Mouse (Mus musculus): Measurements from ENCODE around the gene Ddrgk1.
A peak's percentile ranks its signal among the peaks of the same experiment; 100 is the strongest.

The Ddrgk1 gene

DNA sequence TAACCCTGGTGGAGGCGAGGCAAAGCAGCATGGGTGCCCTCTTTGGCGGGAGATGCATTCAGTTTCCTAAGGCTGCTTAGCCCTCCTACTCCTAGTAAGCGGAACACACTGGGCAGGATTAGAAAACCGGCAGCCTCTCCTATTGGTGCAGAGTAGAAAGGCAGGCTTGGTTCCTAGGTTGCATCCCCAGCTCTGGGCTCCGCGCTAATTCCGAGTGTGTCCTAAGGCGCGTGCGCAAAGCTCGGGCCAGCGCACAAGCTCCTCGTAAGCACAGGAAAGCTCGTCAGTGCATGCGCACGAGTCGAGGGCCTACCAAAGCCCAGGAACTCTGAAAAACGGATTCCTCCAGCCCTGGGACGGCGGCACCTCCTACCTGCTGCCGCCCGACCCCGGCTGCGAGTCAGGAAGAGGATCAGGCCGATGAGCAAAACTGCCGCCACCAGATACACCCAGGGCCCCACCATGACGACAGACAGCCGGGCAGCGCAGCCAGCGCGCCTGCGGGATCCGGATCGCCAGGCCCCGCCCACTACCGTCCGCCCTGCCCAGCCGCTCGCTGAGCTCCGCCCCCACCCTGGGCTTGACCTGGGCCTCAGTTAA lies at the start of gene Ddrgk1:
Ddrgk1 (minus strand) TSS at position 558 of the 600 bp plus-strand sequence.
- DNase-seq (ENCODE audit: low read depth, low spot score) = peak; percentile 98

DNA sequence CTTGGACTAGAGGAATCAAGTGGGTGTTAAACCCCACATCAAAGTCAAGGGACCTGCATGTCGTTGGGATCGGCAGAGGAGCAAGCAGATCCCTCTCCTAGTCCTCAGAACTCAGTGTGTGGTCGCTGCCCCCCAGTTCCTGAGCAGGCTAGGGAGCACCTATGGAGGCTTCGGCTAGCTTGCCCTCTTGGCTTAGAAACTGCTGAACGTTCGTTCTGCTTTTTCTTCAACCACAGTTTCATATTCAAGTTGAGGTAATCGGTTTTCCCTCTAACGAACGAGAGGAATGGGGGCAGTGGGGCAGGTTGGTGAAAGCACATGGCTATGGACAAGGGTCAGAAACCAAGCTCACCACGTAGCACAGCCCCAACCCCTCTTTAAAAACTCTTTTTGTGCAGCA lies 42.6 kb upstream of the Ddrgk1 start:
- DNase-seq (ENCODE audit: low read depth, low spot score) = no peak

DNA sequence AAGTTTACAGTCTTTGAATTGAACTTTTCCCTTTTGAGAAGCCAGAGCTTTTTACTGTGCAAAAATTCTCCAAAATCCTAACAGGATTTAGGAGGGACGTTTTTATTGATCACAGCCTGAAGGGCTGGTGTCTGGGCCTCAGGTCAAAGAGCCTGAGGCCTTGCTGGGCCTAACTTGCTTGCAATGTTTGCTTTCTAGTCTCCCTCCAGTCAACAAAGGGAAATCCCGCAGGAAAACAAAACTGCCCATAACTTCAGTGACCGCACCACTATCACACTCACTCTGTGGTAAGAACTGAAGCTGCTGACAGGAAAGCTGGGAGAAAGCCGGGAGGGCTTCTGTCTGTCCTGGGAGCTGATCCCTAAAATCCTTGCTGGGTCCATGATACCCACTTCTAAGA lies 42.1 kb upstream of the Ddrgk1 start:
- no peak for DNase-seq (ENCODE audit: low read depth, low spot score)

DNA sequence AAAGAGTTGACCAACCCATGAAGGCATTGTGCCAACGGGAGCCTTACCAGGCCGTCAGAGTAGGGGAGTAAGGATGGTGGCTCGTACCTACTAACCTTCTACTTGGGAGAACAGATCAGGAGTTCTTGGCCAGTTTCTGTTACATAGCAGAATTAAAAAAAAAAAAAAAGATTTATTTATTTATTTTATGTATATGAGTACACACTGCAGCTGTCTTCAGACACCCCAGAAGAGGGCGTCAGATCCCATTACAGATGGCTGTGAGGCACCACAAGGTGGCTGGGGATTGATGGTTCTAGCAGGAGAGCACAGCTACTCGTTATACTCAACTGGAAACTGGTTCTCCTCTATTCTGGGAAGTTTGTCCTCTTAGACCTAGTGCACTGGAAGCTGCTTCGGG lies 40.7 kb upstream of the Ddrgk1 start:
- no peak for DNase-seq (ENCODE audit: low read depth, low spot score)

DNA sequence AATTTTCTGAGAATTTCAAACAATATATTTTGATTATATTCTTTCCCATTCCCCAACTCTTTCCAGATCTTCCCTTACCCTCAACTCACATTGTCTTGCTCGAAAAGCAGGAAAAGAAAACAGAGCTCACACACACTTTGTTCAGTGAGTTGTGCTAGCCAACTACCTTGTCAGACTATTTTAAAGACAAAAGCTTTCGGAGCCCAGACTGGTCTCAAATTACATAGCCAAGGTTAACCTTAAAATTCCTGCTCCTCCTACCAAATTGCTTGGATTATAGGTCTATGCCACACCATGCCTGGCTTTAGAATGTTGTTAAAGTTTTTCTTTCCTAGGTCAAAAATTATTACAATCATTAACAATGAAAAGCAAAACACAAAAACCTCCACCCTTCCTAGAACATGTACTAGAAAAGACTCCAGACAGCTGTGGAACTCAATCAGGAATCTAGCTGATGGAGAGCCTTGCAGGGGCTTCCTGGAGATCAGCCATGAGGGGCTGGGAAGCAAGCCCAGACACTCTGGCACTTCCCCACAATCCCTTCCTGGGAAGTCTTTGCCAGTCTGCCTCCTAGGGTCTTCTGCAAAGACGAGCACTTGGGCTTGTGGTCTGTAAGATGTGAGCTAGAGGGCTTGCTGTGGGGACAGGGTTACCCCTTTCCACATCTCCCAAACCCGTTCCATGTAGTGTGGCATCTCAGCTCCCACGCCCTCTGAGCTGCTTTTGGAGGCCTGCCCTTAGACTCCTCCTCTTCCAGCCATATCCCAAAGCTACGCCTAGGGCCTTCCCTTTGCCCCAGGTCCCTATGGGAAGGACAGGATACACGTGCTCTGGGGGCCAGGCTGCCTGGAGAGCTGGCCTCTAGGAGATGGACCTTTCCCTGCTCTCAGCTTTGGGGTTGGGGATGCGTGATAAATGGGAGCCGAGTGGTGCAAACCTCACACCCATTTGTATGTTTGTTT lies 39.9 kb upstream of the Ddrgk1 start:
- DNase-seq (ENCODE audit: low read depth, low spot score) = no peak

DNA sequence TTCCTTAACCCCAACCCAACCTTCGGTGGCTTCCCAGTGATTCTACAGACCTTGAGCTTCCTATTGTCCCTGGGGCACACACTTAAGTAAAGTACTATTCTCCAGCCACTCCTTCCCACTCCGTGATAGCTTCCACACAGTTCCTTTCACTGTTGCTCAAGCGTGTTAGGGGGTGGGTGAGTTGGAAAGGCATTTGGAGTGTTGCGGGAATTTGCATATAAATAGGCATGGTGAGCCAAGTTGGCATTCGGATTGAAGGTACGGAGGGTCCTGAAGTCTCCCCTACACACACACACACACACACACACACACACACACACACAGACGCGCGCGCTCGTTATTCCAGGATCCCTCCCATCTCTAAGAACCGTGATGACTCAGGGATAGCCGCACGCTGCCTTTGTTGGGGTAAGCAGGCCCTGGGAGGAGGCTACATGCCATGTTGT lies 33.4 kb upstream of the Ddrgk1 start:
- DNase-seq (ENCODE audit: low read depth, low spot score) = peak; percentile 79

DNA sequence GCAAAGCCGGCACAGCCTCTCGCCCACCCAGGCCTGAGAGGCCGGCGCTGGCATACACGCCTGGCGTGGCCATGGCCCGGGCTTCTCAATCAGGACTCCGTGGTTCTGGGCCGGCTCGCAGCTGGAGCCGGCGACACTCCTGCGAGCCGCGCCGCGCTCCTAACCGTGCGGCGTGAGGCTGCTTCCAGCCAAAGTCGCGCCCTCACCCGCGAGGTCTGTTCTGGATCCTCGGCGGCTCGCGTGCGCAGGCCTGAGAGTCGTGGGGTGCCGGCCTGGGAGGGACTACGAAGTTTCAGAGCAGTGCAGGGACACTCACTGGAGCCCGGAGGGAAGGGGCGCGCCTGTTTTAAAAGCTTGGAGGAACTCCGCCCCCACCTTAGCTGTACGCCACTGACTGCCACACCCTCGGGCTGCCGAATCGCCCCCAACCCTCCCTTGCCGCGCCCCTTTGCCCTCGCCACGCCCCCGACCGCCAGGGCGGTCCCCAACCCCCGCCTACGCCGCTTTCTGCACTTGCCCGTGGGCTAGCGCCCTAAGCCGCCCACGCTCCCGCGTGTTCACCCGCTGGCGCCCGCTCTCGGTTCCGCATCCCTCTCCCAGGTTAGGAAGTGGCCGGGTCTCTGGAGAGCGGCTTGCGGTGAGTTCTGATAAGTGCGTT lies 32.8 kb upstream of the Ddrgk1 start, which contains the start of gene Slc4a11:
Slc4a11 (minus strand) TSS at position 367 of the 658 bp plus-strand sequence.
- DNase-seq (ENCODE audit: low read depth, low spot score) = peak; percentile 94

DNA sequence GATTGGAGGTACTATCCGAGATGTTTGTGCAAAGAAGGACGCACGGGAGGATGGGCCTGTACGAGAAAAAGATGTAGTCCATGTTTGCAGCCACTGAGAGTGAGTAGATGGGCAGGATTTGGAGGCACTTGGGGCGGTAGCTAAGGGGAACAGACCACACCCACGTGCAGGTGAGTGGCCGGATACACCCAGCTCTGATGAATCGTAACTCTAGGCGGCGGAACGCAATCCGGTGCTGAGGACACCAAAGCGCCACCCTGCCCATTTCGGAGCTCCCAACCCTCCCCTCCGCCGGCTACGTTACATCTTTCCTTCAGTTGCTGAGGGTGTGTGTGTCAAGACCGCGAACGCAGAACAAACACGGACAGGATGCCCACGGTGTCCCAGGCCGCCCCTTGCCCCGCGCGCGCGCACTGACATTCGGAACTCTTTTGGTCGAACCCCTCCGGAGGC lies 32.3 kb upstream of the Ddrgk1 start:
- peak; percentile 69 for DNase-seq (ENCODE audit: low read depth, low spot score)

DNA sequence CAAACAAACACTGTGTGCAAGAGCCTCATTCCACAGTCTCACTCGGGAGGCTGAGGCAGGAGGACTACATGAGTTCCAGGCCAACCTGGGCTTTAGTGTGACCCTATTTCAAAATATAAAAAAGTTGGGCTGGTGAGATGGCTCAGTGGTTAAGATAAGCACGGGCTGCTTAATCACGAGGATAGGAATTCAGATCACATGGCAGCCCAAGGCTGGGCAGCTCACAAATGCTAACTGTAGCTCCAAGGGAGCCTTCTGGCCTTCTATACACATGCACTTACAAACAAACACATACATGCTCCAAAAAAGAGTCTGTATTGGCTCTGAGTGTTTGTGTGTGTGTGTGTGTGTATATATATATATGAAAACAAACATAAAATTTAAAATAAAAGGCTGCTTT lies 29.1 kb upstream of the Ddrgk1 start:
- no peak for DNase-seq (ENCODE audit: low read depth, low spot score)

DNA sequence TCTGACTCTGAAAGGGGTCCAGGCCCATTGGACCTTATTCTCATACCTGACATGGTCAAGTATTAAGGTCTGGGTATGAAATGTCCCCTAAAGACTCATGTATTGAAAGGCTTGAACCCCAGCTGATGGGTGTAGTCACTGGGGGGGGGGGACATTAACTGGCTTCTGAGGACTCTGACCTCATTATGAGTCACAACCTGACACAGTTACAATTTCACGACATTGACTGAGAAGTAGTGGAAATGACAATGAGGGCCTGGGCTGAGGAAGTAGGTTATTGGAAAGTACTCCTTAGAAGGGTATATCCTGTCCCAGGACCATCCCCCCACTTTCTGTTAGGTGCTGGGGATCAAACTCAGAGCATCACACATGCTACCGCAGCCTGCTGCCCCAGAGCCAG lies 24.6 kb upstream of the Ddrgk1 start:
- DNase-seq (ENCODE audit: low read depth, low spot score) = no peak

DNA sequence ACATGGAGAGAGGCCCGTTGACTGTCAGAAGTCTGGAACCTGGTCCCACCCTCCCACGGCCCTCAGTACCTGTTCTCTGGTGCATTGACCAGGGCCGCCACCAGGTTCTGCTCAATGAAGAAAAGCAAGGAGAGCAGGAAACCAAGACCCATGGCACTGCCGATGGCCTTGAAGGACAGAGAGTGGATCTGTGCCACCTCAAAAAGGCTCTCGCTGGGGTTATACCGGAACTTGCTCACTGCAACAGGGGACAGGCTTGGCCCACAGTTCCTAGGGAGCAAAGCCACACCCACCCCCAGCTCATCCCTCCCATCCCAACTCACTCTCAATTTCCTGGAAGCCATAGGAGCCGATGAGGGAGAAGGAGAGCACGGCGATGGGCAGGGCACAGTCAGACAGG lies 21.0 kb upstream of the Ddrgk1 start:
- DNase-seq (ENCODE audit: low read depth, low spot score) = no peak

DNA sequence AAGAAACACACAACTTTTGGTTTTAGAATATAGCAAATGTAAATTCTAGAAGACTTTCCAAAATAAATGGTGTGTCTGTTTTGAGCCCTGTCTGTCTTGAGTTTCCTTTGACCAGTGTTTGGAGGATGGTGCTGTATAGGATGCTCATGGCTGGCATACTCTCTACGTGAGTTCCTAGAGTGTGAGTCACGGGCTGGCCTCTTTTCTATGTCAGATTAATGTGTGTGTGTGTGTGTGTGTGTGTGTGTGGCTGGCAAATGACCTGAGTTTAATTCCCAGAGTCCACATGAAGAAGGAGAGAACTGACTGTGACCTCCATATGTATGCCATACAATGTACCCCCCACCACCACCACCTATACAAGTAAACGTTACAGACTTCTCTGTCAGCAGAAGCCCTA lies 17.1 kb upstream of the Ddrgk1 start:
- no peak for DNase-seq (ENCODE audit: low read depth, low spot score)

DNA sequence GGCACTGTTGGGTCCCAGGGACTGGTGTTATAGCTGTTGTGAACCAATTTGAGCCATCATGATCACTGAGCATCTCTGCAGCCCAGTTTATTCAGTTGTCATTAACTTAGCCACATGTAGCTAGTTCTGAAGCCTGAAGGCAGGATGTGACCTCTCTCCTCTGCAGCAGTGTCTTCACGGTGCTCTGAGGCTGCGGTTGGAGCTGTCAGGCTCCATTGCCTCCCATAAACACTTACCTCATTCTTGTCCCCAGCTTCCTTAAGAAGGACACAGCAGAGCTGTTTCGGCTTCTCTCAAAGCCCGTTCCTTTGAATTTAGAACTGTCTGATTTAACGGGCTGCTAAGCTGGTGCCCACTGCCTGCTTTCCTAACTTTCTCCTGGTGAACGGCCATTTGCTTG lies 15.4 kb upstream of the Ddrgk1 start:
- no peak for DNase-seq (ENCODE audit: low read depth, low spot score)

DNA sequence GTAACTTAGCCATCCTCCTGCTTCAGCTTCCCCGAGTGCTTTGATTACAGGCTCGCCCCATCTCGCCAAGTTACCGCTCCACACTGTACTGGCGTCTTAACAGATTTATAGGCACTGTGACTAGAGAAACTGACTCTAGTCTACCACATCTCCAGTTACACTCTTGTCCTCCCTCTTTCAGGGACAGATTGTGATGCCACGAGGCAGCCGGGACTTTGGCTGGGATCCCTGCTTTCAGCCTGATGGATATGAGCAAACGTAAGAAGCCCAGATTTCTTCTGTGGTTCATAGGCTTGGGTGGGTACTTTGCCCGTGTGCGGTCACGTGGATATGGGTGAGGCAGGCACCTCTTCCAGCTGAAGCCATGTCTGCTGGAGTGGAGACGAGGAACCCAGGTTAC lies 14.7 kb upstream of the Ddrgk1 start:
- no peak for DNase-seq (ENCODE audit: low read depth, low spot score)

DNA sequence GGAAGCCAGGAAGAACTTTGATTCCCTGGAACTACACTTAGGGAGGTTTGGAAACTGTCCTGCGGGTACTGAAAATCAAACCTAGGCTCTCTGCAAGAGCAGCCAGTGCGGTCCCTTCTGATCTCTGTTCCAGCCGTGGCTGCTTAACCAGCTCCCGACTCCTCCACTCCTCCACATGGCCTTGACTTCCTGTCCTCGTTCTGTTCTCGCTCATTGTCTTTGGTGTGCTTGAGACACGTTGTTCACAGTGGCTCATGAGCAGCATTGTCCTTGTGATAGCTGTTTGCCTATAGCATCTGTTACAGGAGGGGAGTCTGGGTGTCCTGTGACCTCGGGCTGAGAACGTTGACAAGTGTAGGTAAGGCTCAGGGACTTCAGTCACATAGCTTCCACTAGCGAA lies 12.8 kb upstream of the Ddrgk1 start:
- DNase-seq (ENCODE audit: low read depth, low spot score) = no peak

DNA sequence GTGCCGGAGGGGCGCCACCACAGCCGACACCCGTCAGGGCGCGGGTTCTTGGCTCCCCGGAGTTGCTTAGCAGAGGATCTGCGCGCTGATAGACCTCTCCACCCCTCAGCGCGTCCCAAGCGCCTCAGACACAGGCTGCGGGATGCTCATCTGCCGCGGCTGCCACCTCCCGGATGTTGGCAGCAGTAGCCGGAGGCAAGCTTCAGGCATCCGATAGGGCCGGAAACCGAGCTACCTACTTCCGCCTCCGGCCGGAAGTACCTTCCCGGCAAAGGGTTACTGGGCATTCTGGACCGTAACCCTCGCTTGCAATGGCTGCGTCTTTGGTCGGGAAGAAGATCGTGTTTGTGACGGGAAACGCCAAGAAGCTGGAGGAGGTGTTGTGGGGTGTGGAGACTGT lies 3.1 kb upstream of the Ddrgk1 start, which contains the start of gene Itpa:
Itpa (plus strand) TSS at position 52 of the 400 bp plus-strand sequence.
- DNase-seq (ENCODE audit: low read depth, low spot score) = peak; percentile 93

DNA sequence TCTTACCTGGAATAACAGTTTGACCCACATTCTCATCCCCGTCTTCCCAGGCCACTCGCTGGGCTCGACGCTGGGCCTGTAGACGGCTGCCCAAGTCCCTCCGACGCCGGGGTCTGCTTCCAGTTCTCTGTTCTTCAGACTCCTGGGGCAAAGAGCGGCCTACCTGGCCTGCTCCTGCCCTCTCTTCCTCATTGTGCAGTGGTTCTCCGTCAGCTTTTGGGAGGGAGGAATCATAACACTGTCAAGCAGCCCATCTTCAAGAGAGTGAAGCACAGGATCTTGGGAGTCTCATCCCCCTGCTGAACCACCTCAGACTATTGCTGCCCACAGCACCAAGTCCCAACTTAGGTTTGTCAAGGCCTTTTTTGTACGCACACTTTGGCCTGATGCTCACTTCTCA lies 1.1 kb downstream of the Ddrgk1 start:
- no peak for DNase-seq (ENCODE audit: low read depth, low spot score)

DNA sequence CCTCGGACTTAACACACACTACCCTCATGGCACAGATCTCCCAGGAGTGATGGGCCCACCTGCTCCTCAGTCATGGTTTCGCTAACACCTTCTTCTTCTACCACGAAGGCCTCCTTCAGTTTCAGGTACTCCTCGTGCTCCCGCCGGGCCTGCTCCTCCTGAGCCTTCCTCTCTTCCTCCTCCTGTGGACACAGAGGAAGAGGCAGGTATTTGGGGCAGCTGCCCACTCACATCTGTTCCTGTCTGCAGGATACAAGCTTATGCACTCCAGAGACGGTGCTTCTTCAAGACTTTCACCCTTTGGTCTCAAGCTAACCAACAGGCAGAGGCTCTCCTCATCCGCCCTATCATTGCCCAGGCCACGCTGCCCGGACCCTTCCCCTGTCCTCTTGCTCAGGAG lies 5.9 kb downstream of the Ddrgk1 start:
- DNase-seq (ENCODE audit: low read depth, low spot score) = no peak

DNA sequence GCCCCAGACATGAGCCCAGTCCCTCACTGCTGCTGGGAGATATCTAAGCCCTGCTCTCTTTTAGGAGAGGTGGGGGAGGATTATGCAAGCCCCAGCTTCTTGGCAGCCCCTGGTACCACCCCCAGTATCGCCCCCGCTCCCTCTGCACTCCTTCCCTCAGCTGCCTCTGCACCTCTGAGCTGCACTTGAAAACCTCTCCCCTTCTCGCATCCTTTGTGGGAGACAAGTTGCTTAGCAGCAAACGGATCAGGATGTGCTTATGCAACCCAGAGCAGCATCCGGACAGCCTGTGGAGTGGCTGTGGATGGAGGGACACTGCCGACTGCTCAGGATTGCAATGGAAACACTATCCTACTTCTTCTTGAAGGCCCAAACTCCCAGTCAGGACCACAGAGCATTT lies 6.9 kb downstream of the Ddrgk1 start:
- DNase-seq (ENCODE audit: low read depth, low spot score) = no peak

DNA sequence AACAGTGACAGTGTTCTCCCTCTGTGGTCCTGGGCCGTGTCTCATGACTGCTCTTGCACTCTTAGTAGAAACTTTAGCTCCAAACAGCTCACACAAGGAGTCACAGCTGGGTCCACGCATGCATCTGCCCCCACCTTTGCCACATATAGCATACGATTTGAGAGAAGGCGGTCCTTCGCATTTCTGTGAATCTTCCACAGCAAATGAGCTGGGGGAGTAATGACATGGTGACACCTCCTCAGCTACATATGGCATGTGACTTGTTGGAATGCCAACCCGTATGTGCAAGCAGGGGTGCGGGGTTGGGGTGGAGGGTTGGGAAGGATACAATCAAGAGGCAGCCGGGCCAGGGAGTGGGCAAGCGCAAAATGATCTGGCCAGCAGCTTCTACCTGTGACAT lies 7.9 kb downstream of the Ddrgk1 start:
- DNase-seq (ENCODE audit: low read depth, low spot score) = no peak

DNA sequence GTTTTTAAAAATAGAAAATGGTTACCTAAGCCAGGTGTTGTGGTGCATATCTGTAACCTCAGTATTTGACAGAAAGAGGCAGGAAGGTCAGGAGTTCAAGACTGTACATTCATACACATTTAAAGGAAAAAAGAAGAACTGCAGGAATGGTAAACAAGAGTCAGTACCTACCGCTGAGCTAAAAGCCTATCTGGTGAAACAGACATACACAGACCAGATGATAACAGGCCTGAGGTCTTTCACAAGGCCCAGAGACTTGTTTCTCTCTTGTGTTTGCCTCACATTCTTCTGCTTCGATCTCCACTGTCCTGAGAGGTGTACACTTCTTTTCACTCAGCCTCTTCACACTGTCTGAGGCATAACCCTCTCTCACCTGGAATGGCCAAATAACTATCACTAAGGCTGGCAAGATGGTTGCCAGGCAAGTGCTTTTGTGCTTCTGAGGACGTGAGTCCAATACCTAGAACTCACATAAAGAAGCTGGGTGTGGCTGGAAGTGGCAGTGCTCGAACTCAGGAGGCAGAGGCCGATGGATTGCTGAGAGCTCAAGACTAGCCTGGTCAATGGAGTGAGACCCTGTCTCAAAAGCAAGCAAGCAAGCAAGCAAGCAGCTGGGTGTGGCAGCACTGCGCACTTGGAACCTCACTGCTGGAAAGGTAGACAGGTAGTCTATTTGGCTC lies 8.7 kb downstream of the Ddrgk1 start:
- DNase-seq (ENCODE audit: low read depth, low spot score) = no peak

DNA sequence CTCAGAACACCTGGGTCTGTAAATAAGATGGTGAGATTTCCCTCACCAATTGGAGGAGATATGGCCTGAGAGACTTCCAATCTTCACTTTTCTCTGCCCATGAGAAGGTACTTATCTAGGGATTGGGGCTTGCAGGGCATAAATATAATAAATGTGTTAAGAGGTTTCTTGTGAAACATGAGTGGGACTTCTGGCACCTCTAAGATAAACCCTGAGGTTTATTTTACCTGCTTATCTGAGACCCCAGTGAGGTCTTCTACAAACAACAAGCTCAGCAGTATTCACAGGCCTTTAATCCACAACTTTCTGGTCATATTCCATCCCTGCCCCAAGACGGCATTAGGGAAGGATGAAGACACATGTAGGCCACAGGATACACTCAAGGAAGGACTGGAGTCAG lies 10.7 kb downstream of the Ddrgk1 start:
- no peak for DNase-seq (ENCODE audit: low read depth, low spot score)
